Mouse (Mus musculus) frontal cortex, adult 2 months (tissue): ENCODE measurements at regions not wholly inside any gene's neighbourhood (a gene's known extent, or its start where the extent isn't known, plus 50 kb on each side); places are given as distances from the start of the nearest gene placed in this dataset.

Source experiments
- DNase-seq, 2 experiments: peaks; one replicate each; pipeline ENCODE4 v3.0.0; 2022; ENCODE audit warnings: low spot score in 1 of 2; ENCODE audit errors: extremely low spot score in 1 of 2

DNA sequence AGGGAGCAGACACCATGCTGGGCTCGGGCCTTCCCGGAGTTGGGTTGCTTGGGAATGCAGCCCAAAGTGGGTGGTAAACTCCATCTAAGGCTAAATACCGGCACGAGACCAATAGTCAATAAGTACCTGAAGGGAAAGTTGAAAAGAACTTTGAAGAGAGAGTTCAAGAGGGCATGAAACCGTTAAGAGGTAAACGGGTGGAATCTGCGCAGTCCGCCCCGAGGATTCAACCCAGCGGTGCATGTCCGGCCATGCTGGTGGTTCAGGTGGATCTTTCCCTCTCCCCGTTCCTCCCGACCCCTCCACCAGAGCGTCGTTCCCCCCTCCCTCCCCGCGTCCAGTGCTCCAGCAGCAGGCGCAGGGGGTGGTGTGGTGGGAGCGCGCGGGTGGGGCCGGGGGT is 179.1 kb upstream of the Arhgef26 start:
- peak in 1 of 2 experiments; percentile 69 for DNase-seq

GRCm38 (mm10) chr3:62170647-62171046 is 167.5 kb upstream of the Arhgef26 start:
- DNase-seq = peak; percentile 11 to 73

GRCm38 (mm10) chr3:62187807-62188509 is 150.2 kb upstream of the Arhgef26 start:
- DNase-seq = no peak

- peak in 1 of 2 experiments; percentile 86 for DNase-seq
Measured at GRCm38 (mm10) chr3:62192466-62192865, 145.7 kb upstream of the Arhgef26 start.

DNA sequence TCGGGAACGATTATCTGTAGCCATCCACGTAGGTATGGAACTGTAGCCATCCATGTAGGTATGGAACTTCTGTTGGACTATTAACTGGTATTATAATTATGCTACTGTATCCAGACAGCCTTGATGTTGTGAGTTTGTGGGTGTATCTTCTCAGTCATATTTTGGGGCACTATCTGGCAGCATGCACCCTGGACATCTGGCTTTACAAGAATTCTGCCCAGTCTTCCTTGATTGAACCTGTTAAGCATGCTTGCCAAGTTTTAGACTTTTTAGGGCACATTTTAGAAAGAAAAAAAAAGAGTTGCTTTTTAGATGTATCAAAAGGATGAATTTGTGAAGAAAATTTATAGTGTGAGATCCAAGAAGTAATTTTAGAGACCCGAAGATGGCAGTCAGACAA is 143.7 kb upstream of the Arhgef26 start:
- peak; percentile 18 to 59 for DNase-seq

DNA sequence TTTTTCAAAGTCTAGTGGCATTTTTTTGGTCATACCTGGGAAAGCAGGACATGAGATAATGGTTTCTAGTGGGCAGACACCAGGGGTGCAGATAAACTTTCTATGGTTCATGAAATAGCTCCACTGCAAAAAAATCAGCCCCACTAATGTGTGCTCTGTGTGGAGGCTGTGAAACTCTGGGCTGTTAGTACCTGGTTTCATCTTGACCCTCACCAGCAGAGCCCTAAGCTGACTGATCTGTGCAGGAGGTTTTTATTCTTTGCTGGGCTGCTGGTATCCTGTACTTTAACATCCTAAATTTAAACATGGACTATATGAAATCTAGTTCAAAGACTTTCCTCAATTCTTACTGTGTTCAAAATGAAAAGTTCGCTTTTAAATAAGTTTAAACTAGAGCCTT is 141.5 kb upstream of the Arhgef26 start:
- DNase-seq = no peak

DNA sequence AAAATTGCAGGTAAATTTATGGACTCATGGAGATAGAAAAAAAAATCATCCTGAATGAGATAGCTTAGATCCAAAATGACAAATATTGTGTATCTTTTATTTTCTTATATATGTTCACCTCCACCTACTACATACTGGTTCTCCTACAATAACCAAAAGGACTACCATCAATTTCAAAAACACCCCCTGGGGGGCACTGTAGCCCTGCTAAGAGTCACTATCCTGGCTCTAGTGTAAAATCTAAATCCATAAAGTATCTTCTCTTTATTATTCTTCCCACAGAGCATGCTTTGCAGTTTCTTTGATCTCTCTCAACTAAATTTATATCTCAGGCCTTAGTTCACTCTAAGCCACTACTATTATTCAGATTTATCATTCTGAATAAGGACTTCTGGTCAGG is 122.3 kb upstream of the Arhgef26 start:
- peak; percentile 38 to 89 for DNase-seq

GRCm38 (mm10) chr3:62217335-62217734 is 120.8 kb upstream of the Arhgef26 start:
- DNase-seq = peak in 1 of 2 experiments; percentile 15

GRCm38 (mm10) chr3:62227697-62228096 is 110.4 kb upstream of the Arhgef26 start:
- DNase-seq = no peak

- no peak for DNase-seq
Measured at GRCm38 (mm10) chr3:62228156-62228555, 110.0 kb upstream of the Arhgef26 start.

GRCm38 (mm10) chr3:62241031-62241430 is 97.1 kb upstream of the Arhgef26 start:
- no peak for DNase-seq

GRCm38 (mm10) chr3:62271703-62272102 is 66.4 kb upstream of the Arhgef26 start:
- peak; percentile 7 to 54 for DNase-seq

GRCm38 (mm10) chr3:62278279-62278678 is 59.9 kb upstream of the Arhgef26 start:
- DNase-seq = no peak

GRCm38 (mm10) chr3:62280960-62281359 is 57.2 kb upstream of the Arhgef26 start:
- no peak for DNase-seq
